Mouse (Mus musculus) layer of hippocampus, adult 8-10 months (tissue): ENCODE data around the gene Creb3l2. TPM values are rescaled to one million over a fixed set of nuclear protein-coding genes. Genes with fewer than 3 reads are reported as not detected.

Source experiments
- DNase-seq, 2 experiments: peaks; one replicate each; pipeline ENCODE4 v3.0.0; 2022; ENCODE audit warnings: low spot score in 2 of 2
- total RNA-seq, 4 experiments: library from RNA; stranded (reverse); gene quantifications; 2 replicates each; pipeline ENCODE4 v1.2.4; 2022

The Creb3l2 gene
- total RNA-seq, 4 experiments from 2014 or later: 10.3 to 15.9 (median 12.8) TPM

- no peak for DNase-seq
These were observed 66.5 kb downstream of the Creb3l2 start for GRCm38 (mm10) chr6:37375452-37375851.

GRCm38 (mm10) chr6:37371341-37371740 lies 70.6 kb downstream of the Creb3l2 start:
- DNase-seq: no peak

GRCm38 (mm10) chr6:37370566-37370965 lies 71.4 kb downstream of the Creb3l2 start:
- no peak for DNase-seq

GRCm38 (mm10) chr6:37369750-37370149 lies 72.2 kb downstream of the Creb3l2 start:
- no peak for DNase-seq

- DNase-seq: no peak
These were observed 73.7 kb downstream of the Creb3l2 start for GRCm38 (mm10) chr6:37368281-37368680.

GRCm38 (mm10) chr6:37366991-37367390 lies 75.0 kb downstream of the Creb3l2 start:
- no peak for DNase-seq

GRCm38 (mm10) chr6:37365179-37365578 lies 76.8 kb downstream of the Creb3l2 start:
- DNase-seq: no peak

- DNase-seq: no peak
These were observed 77.6 kb downstream of the Creb3l2 start for GRCm38 (mm10) chr6:37364361-37364760.

- no peak for DNase-seq
These were observed 81.0 kb downstream of the Creb3l2 start for GRCm38 (mm10) chr6:37360813-37361385.

- DNase-seq: peak in 1 of 2 experiments; percentile 74
These were observed 87.3 kb downstream of the Creb3l2 start for GRCm38 (mm10) chr6:37354449-37355179.

GRCm38 (mm10) chr6:37353616-37354015 lies 88.3 kb downstream of the Creb3l2 start:
- DNase-seq: no peak

- peak in 1 of 2 experiments; percentile 67 for DNase-seq
These were observed 90.1 kb downstream of the Creb3l2 start for GRCm38 (mm10) chr6:37351731-37352380.

GRCm38 (mm10) chr6:37350315-37350714 lies 91.6 kb downstream of the Creb3l2 start:
- no peak for DNase-seq

GRCm38 (mm10) chr6:37347606-37348005 lies 94.3 kb downstream of the Creb3l2 start:
- DNase-seq: peak in 1 of 2 experiments; percentile 21

GRCm38 (mm10) chr6:37338055-37338454 lies 103.9 kb downstream of the Creb3l2 start:
- DNase-seq: no peak

- DNase-seq: no peak
These were observed 105.1 kb downstream of the Creb3l2 start for GRCm38 (mm10) chr6:37336831-37337260.

- DNase-seq: no peak
These were observed 105.6 kb downstream of the Creb3l2 start for GRCm38 (mm10) chr6:37336381-37336780.

- DNase-seq: no peak
These were observed 109.1 kb downstream of the Creb3l2 start for GRCm38 (mm10) chr6:37332846-37333245.

- no peak for DNase-seq
These were observed 111.8 kb downstream of the Creb3l2 start for GRCm38 (mm10) chr6:37329901-37330864.

- DNase-seq: no peak
These were observed 112.6 kb downstream of the Creb3l2 start for GRCm38 (mm10) chr6:37329376-37329775.

- DNase-seq: no peak
These were observed 113.3 kb downstream of the Creb3l2 start for GRCm38 (mm10) chr6:37328671-37329070.
